Mouse (Mus musculus): ENCODE measurements around the gene Rps11. TPM values are rescaled to one million over a fixed set of nuclear protein-coding genes. Genes with fewer than 3 reads are reported as not detected.
A peak's percentile ranks its signal among the peaks of the same experiment; 100 is the strongest.
"Not testable (repeated sequence)": the region's sequence is repeated elsewhere in the genome, so short reads cannot be mapped to it uniquely, and the experiment has no call there.

Gene Rps11
- polyA plus RNA-seq, 1 experiment from 2014 or later: 1,576 TPM

DNA sequence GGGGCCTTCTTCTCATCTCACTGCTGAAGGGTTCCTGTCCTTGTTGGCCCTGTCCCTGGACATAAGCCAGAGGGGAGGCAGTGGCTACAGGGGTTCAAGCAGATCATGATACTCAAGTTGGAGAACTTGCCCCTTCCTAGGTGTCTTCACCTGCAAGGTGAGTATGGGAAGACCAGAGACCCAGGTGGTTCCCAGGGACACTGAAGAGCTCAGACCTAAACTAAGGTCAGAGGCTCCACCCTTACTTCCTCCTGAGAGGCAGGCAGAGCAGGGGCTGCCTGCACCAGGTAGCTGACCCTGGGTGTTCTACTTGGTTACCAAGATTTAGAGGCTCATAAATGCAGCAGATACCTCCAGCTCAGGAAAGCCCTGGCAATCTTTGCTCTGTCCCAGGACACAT lies 2.3 kb downstream of the Rps11 start:
- peaks cover 33% of the 10 kb centered on the region for H3K4me1 ChIP-seq (replicated peaks)
- H3K36me3 ChIP-seq: peaks cover 73% of the 10 kb centered on the region
- peak overlapping the region; percentile 24; the same call in 1 of the 2 replicates for H3K9ac ChIP-seq (replicated peaks)
- no peaks in the 10 kb centered on the region for H3K27me3 ChIP-seq
- 0 out of 2 replicates have a peak overlapping the region, but pooled peaks have one; percentile 8 for H3K27ac ChIP-seq
- no peak for ATAC-seq (ENCODE audit: insufficient number of reproducible peaks, insufficient read depth, low FRiP score, low TSS enrichment, low read depth)
- H3K9me3 ChIP-seq: no peaks in the 10 kb centered on the region
- H3K4me2 ChIP-seq: no peak overlapping the region
- H3K4me3 ChIP-seq (replicated peaks): 0 out of 2 replicates have a peak overlapping the region, but pooled peaks have one; percentile 0

DNA sequence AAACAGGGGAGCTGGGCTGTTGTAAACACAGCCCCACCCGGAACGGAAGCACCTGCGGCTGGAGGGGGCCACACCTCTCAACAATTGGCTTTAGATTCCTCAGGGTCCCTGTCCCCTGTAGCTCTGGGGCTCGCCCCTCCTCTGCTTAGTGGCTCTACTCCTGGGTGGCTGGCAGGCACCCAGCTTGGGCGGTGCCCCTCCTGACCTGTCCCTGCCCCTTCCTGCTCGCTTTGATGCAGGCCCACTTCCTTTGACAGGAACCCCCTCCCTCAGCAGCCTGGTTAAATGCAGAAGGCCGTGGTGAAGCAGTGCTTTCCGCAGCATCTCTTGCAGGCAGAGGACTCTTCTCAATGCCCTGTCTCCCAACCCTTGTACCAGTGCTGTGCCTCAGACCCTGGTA lies 2.8 kb downstream of the Rps11 start:
- no peaks in the 10 kb centered on the region for H3K27me3 ChIP-seq
- H3K9me3 ChIP-seq: no peaks in the 10 kb centered on the region
- peaks cover 67% of the 10 kb centered on the region for H3K36me3 ChIP-seq
- peaks cover 28% of the 10 kb centered on the region for H3K4me1 ChIP-seq (replicated peaks)
- no peak for ATAC-seq (ENCODE audit: insufficient number of reproducible peaks, insufficient read depth, low FRiP score, low TSS enrichment, low read depth)
- 0 out of 2 replicates have a peak overlapping the region, but pooled peaks have one; percentile 8 for H3K27ac ChIP-seq
- peak overlapping the region; percentile 24; the same call in 1 of the 2 replicates for H3K9ac ChIP-seq (replicated peaks)
- H3K4me2 ChIP-seq: no peak overlapping the region
- 0 out of 2 replicates have a peak overlapping the region, but pooled peaks have one; percentile 0 for H3K4me3 ChIP-seq (replicated peaks)
- WGBS: 69% methylated on average over 8 of the region's 8 CpGs

DNA sequence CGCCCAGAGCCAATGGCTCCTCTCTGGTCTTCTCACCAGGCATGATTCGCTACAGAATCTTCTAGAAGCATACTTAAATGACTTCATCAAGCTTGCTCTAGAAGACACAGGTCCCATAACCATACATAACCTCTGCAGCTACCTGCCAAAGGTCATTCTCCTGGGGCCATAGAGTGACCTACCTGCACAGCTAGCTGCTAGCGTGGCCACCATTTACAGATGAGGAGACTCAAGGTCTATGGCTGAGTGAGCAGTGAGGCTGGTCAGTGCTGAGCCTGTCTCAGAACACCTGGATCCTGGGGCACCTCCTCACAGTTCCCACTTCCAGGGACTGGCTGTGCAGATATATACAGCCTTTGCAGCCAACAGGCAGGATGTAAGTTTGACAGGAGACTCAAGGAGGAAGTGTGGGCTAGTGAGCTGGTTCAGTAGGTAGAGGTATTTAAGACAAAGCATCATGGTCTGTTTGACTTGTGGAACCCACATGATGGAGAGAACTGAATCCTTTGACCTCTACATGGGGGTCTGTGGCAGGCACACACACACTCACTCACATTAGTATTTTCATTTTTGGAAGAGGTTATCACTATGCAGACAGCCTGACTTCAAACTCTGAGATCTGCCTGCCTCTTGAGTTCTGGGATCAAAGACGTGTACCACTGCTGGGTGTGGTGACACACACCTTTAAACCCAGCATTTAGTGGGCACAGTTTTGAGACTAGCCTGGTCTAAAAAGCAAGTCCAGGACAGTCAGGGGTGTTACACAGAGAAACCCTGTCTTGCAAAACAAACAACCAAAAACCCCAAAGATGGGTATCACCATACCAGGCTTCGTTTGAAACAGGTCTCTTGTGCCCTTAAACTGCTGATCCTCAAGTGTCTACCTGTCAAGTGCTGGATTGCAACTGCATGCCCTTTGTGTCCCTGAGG lies 4.2 kb downstream of the Rps11 start:
- 85% methylated on average over 5 of the region's 5 CpGs for WGBS
- H3K27ac ChIP-seq: no peak overlapping the region
- ATAC-seq (ENCODE audit: insufficient number of reproducible peaks, insufficient read depth, low FRiP score, low TSS enrichment, low read depth): no peak
- no peaks in the 10 kb centered on the region for H3K9me3 ChIP-seq
- H3K4me1 ChIP-seq (replicated peaks): peaks cover 14% of the 10 kb centered on the region
- H3K9ac ChIP-seq (replicated peaks): no peak overlapping the region
- H3K27me3 ChIP-seq: no peaks in the 10 kb centered on the region
- no peak overlapping the region for H3K4me3 ChIP-seq (replicated peaks)
- H3K4me2 ChIP-seq: no peak overlapping the region
- peaks cover 54% of the 10 kb centered on the region for H3K36me3 ChIP-seq

DNA sequence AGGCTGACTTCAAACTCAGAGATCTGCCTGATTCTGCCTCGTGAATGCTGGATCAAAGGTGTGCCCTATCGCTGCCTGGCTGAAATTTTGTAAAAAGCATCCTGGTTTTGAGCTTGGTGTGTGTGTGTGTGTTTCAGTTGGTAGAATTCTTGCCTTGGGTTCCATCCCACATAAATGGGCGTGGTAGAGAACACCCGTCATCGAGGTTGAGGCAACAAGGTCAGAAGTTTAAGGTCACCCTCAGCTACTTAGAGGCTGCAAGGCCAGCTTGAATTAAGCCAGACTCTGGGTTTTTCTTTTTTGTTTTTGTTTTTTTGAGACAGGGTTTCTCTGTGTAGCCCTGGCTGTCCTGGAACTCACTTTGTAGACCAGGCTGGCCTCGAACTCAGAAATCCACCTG lies 5.9 kb downstream of the Rps11 start:
- Histone ChIP-seq H3K36me3 (peaks cover 53% of the 10 kb centered on the region), H3K4me2 (no peak overlapping the region), H3K4me1 (replicated peaks) (peaks cover 13% of the 10 kb centered on the region), H3K4me3 (replicated peaks) (no peak overlapping the region), H3K27ac (no peak overlapping the region), H3K9ac (replicated peaks) (no peak overlapping the region), H3K9me3 (no peaks in the 10 kb centered on the region), H3K27me3 (no peaks in the 10 kb centered on the region)
- ATAC-seq (ENCODE audit: insufficient number of reproducible peaks, insufficient read depth, low FRiP score, low TSS enrichment, low read depth): no peak
- 87% methylated on average over 6 of the region's 6 CpGs for WGBS

DNA sequence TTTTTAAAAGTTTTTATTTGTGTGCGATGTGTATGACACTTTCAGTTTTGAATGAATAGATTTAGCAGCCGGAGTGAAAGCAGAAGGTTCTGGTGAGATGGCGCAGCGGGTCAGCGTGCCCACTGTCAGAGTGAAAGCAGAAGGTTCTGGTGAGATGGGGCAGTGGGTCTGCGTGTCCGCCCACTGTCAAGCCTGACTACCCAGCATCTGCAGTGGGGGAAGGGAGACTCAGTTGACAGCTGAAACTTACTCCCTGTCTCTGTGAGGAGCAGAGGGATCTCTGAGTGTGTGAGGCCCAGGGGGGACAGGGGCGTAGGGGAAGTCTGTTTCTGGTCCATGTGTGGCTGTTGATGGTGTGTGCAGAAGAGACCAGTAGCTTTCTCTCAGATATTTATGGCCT lies 6.7 kb downstream of the Rps11 start:
- no peaks in the 10 kb centered on the region for H3K27me3 ChIP-seq
- H3K4me2 ChIP-seq: no peak overlapping the region
- 85% methylated on average over 8 of the region's 8 CpGs for WGBS
- no peaks in the 10 kb centered on the region for H3K9me3 ChIP-seq
- H3K27ac ChIP-seq: peak overlapping the region; percentile 20; the same call in 1 of the 2 replicates
- no peak for ATAC-seq (ENCODE audit: insufficient number of reproducible peaks, insufficient read depth, low FRiP score, low TSS enrichment, low read depth)
- peaks cover 45% of the 10 kb centered on the region for H3K36me3 ChIP-seq
- H3K4me3 ChIP-seq (replicated peaks): no peak overlapping the region
- H3K9ac ChIP-seq (replicated peaks): no peak overlapping the region; the same call in 1 of the 2 replicates
- H3K4me1 ChIP-seq (replicated peaks): peaks cover 6% of the 10 kb centered on the region

DNA sequence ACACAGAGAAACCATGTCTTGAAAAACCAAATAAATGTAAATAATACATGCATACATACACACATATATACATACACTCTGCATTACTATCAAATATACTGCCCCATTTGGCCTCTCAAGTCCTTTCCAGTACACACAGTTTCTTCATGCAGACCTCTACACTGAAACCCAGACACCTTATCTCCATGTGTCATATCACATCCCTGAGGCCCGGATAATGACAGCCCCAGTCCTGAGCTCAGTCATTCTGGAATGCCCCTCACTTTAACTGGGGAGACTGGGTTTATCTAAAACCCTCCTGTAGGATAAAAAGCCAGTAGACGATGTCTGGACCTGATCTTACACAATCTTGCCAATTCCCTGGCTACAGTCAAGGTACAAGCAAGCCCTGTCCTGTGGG lies 10.8 kb downstream of the Rps11 start:
- Histone ChIP-seq H3K4me3 (replicated peaks) (no peak overlapping the region), H3K27ac (0 out of 2 replicates have a peak overlapping the region, but pooled peaks have one; percentile 18), H3K9me3 (no peaks in the 10 kb centered on the region), H3K9ac (replicated peaks) (no peak overlapping the region), H3K4me1 (replicated peaks) (no peaks in the 10 kb centered on the region), H3K27me3 (no peaks in the 10 kb centered on the region), H3K36me3 (peaks cover 6% of the 10 kb centered on the region), H3K4me2 (no peak overlapping the region)
- 70% methylated on average over 2 of the region's 2 CpGs for WGBS
- no peak for ATAC-seq (ENCODE audit: insufficient number of reproducible peaks, insufficient read depth, low FRiP score, low TSS enrichment, low read depth)

DNA sequence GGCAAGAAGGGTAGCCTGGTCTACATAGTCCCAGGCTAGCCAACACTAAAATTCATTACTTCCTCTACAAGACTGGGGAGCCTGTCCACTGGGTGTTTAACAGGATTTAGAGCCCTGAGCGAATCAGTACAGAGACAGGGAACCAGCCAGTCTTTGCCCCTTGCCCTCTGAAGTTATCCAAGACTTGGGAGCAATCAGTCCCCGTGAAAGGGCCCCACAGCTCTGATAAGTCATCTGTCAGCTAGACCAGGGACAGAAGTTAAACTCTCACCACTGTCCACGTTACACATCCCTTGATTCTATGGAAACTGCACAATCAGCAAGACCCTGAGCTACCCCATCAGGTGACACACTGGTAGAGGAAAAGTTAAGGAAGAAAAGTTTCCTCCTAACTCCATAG lies 11.7 kb downstream of the Rps11 start:
- no peaks in the 10 kb centered on the region; the same call in 1 of the 2 replicates for H3K36me3 ChIP-seq
- 59% methylated on average over 3 of the region's 3 CpGs for WGBS
- no peaks in the 10 kb centered on the region for H3K4me1 ChIP-seq (replicated peaks)
- H3K4me2 ChIP-seq: no peak overlapping the region
- no peak overlapping the region for H3K9ac ChIP-seq (replicated peaks)
- ATAC-seq (ENCODE audit: insufficient number of reproducible peaks, insufficient read depth, low FRiP score, low TSS enrichment, low read depth): no peak
- H3K9me3 ChIP-seq: no peaks in the 10 kb centered on the region
- no peaks in the 10 kb centered on the region for H3K27me3 ChIP-seq
- H3K27ac ChIP-seq: no peak overlapping the region
- H3K4me3 ChIP-seq (replicated peaks): no peak overlapping the region

DNA sequence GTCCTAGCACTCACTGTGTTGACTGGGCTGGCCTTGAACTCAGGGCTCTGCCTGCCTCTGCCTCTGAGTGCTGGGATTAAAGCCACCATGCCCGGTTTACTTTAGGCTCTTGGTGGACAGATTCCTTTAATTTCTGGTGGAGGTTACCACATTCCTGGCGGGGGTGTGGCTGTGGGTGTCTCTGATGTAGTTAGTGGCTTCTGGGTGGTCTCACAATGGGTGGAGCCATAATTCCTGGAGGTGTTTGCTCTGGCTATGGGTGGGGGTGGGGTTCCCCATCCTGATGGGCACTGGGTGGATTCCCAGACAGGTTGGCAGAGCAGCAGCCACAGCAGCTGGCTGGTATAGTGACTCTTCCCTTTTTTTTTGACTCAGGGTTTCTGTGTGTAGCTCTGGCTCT lies 12.3 kb downstream of the Rps11 start:
- Histone ChIP-seq H3K36me3 (no peaks in the 10 kb centered on the region), H3K4me3 (replicated peaks) (no peak overlapping the region), H3K9me3 (no peaks in the 10 kb centered on the region), H3K4me2 (no peak overlapping the region), H3K27me3 (no peaks in the 10 kb centered on the region), H3K4me1 (replicated peaks) (no peaks in the 10 kb centered on the region), H3K9ac (replicated peaks) (no peak overlapping the region), H3K27ac (no peak overlapping the region)
- ATAC-seq (ENCODE audit: insufficient number of reproducible peaks, insufficient read depth, low FRiP score, low TSS enrichment, low read depth): no peak
- WGBS: 52% methylated on average over 2 of the region's 2 CpGs

DNA sequence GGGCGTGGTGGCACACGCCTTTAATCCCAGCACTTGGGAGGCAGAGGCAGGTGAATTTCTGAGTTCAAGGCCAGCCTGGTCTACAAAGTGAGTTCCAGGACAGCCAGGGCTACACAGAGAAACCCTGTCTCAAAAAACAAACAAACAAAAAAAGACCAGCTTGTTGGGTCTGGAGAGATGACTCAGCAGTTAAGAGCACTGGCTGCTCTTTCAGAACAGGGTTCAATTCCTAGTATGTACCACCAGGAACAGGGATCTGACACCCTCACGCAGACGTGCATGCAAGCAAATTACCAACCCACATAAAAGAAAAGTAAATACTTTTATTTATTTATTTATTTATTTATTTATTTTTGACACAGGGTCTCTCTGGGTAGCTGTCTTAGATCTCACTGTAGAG lies 14.2 kb downstream of the Rps11 start:
- H3K36me3 ChIP-seq; H3K4me2 ChIP-seq; H3K9ac ChIP-seq (replicated peaks); H3K4me1 ChIP-seq (replicated peaks); H3K27ac ChIP-seq; H3K9me3 ChIP-seq; H3K4me3 ChIP-seq (replicated peaks); ATAC-seq (ENCODE audit: insufficient number of reproducible peaks, insufficient read depth, low FRiP score, low TSS enrichment, low read depth); H3K27me3 ChIP-seq: not testable (repeated sequence)
- 85% methylated on average over 4 of the region's 4 CpGs for WGBS

DNA sequence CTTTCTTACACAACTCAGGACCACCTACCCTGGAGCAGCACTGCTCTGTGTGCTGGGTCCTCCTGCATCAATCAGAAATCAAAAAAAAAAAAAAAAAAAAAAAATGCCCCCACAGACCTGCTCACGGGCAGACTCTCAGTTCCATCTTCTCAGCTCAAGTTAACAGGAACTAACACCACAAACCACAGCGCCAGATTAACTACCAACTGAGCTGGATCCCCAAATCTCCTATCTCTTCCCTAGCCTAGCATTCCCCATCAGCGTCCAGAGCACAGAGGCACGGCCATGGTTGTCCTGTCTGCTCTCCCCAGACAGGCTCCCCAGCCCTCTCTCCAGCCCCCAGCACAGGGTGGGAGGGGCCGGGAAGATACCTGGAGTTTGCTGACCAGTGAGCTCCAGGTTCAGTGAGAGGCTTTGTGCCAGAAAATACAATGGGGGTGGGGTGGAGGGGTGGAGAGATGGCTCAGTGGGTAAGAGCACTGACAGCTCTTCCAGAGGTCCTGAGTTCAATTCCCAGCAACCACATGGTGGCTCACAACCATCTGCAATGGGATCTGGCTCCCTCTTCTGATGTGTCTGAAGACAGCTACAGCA lies 17.1 kb downstream of the Rps11 start:
- no peak overlapping the region for H3K27ac ChIP-seq
- no peak overlapping the region for H3K4me2 ChIP-seq
- H3K9me3 ChIP-seq: no peaks in the 10 kb centered on the region
- H3K4me1 ChIP-seq (replicated peaks): peaks cover 17% of the 10 kb centered on the region
- ATAC-seq (ENCODE audit: insufficient number of reproducible peaks, insufficient read depth, low FRiP score, low TSS enrichment, low read depth): no peak
- 58% methylated on average over 5 of the region's 5 CpGs for WGBS
- H3K36me3 ChIP-seq: no peaks in the 10 kb centered on the region
- H3K27me3 ChIP-seq: no peaks in the 10 kb centered on the region
- H3K9ac ChIP-seq (replicated peaks): no peak overlapping the region
- H3K4me3 ChIP-seq (replicated peaks): no peak overlapping the region

DNA sequence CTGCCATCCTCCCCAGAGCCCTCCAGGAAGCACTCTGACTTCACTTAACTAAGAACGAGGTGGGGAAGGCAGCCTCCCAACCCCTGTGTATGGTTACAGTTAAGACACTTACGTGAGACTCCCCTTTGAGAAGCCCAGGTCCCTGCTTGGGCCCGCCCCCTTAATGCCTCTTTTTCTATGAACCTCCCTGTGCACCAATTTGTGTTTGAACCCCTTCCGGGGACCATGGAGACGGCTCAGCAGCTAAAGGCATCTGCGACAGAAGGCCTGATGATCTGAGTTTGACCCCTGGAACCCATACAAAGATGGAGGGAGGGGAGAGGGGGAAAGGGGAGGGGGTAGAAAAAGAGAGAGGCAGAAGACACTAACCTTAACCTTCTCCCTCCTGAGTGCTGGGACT lies 17.8 kb downstream of the Rps11 start:
- Histone ChIP-seq H3K27ac (0 out of 2 replicates have a peak overlapping the region, but pooled peaks have one; percentile 35), H3K9ac (replicated peaks) (no peak overlapping the region), H3K4me1 (replicated peaks) (peaks cover 17% of the 10 kb centered on the region), H3K27me3 (no peaks in the 10 kb centered on the region), H3K9me3 (no peaks in the 10 kb centered on the region), H3K36me3 (no peaks in the 10 kb centered on the region), H3K4me3 (replicated peaks) (no peak overlapping the region), H3K4me2 (no peak overlapping the region)
- no peak for ATAC-seq (ENCODE audit: insufficient number of reproducible peaks, insufficient read depth, low FRiP score, low TSS enrichment, low read depth)
- WGBS: 53% methylated on average over 6 of the region's 6 CpGs
